Mouse (Mus musculus) olfactory bulb, adult 2 months (tissue): ENCODE results near the gene Synpr. TPM values are rescaled to one million over a fixed set of nuclear protein-coding genes. Genes with fewer than 3 reads are reported as not detected.

ENCODE experiments used
- H3K27ac ChIP-seq: fragments of 200-500 bp; 2 replicates; pipeline ENCODE4 v1.5.1; 2012; ENCODE audit warnings: low read depth, low read length; ENCODE audit not compliant: insufficient read depth
- H3K4me1 ChIP-seq: fragments of 200-500 bp; 2 replicates; pipeline ENCODE4 v1.6.1; 2012; ENCODE audit warnings: low read length; ENCODE audit not compliant: control insufficient read depth, insufficient read depth
- H3K4me3 ChIP-seq: fragments of 200-500 bp; 2 replicates; pipeline ENCODE4 v1.5.1; 2012; ENCODE audit warnings: mild to moderate bottlenecking, low read depth, low read length, moderate library complexity; ENCODE audit not compliant: insufficient read depth
- CTCF ChIP-seq: fragments of 200-500 bp; IDR thresholded peaks from 2 replicates; pipeline ENCODE4 v1.5.1; 2012; ENCODE audit warnings: low read depth, mild to moderate bottlenecking, low read length, moderate library complexity; ENCODE audit not compliant: insufficient read depth
- POLR2A ChIP-seq: fragments of 200-500 bp; IDR thresholded peaks from 2 replicates; pipeline ENCODE4 v1.6.1; 2012; ENCODE audit warnings: mild to moderate bottlenecking, low read depth, low read length, moderate library complexity; ENCODE audit not compliant: insufficient read depth
- WGBS: fragments of 180-500 bp; shearing (Covaris S2); methylation state at CpG from one replicate; pipeline ENCODE4 v1.1.7; 2018; 5-methylcytosine and 5-hydroxymethylcytosine counted together
- polyA plus RNA-seq: library from polyadenylated mRNA; stranded (reverse); fragments of >200 nt; gene quantifications from 2 replicates; pipeline ENCODE4 v1.2.4, GENCODE M21; 2012; ENCODE audit warnings: low replicate concordance; ENCODE audit not compliant: missing spikeins, insufficient read depth, insufficient read length

Gene Synpr
- polyA plus RNA-seq, 1 experiment = 200 TPM

DNA sequence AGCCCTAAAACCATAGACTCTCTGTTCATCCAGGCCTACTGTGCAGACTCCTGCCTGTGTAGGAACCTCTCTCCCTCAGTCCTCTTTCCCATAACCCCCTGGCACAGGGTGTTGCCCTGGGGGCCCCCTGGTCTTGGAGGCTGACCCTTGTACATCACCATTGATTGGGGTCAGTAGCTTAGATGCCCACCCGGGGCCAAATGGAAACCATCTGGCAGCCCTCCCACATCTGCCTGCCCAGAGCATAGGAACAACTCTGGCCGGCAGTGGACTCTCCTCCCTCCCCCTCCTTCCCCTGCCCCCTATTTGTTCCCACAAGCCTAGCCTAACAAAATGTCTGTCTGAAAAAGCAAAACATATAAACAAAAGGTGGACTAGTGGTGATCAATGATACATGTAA lies 336.0 kb downstream of the Synpr start:
- 42% methylated on average over 2 of the region's 2 CpGs for WGBS
- no peak overlapping the region for H3K4me3 ChIP-seq
- no peak overlapping the region for H3K27ac ChIP-seq
- no peaks in the 10 kb centered on the region for H3K4me1 ChIP-seq
- TF ChIP-seq CTCF (no peak), POLR2A (no peak)

DNA sequence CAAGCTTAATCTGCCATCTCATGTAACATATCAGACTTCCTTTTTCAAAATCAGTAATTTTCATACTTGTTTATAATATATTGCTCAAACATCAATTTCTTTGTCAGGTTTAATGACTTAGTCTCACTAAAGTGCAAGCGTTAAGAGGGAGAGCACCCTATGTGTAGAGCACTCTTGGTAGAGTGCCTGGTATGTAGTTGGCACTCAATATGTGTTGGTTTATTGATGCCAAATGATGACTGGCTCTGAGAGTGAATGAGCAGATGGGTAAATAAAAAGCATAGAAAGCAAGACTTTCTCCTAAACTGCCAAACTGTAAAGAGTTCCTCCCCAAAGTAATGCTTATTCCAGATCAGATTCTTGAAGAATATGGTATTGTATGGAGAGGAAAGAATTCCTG lies 365.3 kb downstream of the Synpr start:
- H3K4me3 ChIP-seq = no peak overlapping the region
- TF ChIP-seq POLR2A (no peak), CTCF (no peak)
- H3K4me1 ChIP-seq = no peaks in the 10 kb centered on the region
- whole genome bisulfite sequencing = 86% methylated on average over 1 of the region's 1 CpGs
- no peak overlapping the region for H3K27ac ChIP-seq

DNA sequence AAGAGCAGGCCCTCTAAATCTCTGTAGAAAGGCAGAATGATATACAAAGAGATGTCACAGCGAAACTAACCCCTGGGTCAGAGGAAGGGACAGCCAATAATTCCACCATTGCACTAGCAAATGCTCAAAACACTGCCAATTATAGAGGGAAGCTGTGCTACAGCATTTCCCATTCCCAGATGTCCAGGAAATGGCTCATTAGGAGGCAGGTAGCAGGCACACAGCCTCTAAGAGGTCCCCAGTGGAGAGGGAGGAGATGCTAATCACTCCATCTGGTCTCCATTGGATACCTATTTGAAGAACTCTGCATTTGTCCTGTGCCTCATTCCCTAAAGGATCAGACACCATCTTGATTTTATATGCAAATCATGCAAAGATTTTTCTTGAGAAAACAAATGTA lies 366.5 kb downstream of the Synpr start:
- Histone ChIP-seq H3K27ac (no peak overlapping the region), H3K4me1 (no peaks in the 10 kb centered on the region), H3K4me3 (no peak overlapping the region)
- TF ChIP-seq CTCF (no peak), POLR2A (no peak)
- WGBS = 84% methylated on average over 1 of the region's 1 CpGs

DNA sequence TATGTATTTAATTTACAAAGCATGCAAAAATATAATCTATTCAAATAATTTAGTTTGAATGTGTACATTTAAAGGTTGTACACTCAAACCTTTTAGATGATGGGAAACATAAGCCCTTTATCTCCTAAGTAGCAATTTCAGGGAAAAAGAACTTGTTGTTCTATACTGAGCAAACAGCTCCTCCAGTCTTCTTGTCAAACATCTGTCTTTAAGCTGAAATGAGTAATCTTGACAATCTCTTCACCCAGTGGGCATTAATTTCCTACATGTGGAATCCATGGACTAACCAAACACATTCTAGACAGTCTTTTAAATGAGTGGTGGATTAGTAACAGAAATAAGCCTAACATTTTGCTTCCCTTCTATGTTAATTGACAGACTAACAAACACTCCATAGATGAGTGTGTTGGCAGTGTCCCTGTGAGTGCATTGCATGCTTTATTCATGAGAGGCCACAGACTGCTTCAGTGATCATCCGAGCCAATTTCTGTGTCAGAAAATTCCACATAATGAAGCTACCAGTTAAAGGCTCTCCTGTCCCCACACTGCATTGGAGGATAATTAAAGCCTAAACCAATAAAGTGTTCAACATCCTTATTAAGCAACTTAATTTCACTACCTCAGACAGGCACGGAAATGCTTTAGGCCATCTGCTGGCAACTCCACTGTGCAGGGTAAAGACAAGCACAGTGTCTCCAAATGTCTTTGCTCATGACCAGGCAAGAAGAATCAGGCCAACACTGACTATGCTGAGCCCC lies 367.1 kb downstream of the Synpr start:
- TF ChIP-seq POLR2A (no peak), CTCF (no peak)
- H3K4me3 ChIP-seq = no peak overlapping the region
- 8% methylated on average over 2 of the region's 2 CpGs for WGBS
- H3K4me1 ChIP-seq = no peaks in the 10 kb centered on the region
- H3K27ac ChIP-seq = no peak overlapping the region
